Mouse (Mus musculus) c-Kit-positive CD71-negative TER-119-negative erythroid progenitor cells, embryonic 14.5 days (primary cell): Measurements from ENCODE around the gene Nkx2-3.

Source experiments
- DNase-seq: peaks from one replicate; pipeline ENCODE4 v3.0.0-alpha.2; 2013; ENCODE audit warnings: low read depth

Nkx2-3 gene

DNA sequence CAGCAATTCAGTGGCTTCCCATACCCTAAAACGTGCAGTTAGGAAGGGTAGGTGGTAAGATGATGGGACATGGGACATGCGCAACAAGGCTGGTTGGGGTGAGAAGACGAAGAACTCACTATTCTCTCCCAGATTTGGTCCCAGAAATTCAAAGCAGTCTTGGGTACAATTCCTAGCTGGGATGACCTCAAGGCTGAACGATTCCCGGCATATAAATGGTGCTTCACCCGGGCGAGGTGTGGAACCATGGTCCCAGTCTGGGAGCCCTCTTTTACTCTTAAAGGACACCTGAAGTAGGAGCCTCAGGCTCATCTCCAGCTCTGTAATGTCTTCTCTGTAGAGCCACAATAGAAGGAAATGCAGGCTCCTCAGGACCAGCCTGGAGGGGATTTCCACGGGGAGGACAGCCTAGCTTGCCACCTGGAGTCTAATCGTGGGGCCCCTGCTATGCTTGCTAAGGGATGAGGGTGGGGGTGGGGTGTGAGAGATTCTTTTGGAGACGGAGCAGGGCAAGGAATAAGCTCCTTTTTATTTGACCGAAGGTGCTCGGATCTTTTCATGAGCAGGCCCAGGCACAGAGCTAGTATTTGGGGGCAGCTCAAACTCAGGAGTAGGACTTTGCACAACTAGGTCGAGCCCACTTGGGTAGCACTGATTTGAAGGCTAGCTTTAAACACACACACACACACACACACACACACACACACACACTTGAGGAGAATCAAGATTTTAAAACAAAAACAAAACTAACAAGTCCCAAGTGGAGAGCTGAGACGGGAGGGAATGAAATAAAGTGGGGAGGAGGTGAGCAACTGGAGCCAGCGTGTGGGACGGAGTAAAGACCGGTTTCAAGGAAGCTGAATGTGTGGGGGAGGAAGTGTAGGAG is 6.2 kb upstream of the Nkx2-3 start:
- no peak for DNase-seq

DNA sequence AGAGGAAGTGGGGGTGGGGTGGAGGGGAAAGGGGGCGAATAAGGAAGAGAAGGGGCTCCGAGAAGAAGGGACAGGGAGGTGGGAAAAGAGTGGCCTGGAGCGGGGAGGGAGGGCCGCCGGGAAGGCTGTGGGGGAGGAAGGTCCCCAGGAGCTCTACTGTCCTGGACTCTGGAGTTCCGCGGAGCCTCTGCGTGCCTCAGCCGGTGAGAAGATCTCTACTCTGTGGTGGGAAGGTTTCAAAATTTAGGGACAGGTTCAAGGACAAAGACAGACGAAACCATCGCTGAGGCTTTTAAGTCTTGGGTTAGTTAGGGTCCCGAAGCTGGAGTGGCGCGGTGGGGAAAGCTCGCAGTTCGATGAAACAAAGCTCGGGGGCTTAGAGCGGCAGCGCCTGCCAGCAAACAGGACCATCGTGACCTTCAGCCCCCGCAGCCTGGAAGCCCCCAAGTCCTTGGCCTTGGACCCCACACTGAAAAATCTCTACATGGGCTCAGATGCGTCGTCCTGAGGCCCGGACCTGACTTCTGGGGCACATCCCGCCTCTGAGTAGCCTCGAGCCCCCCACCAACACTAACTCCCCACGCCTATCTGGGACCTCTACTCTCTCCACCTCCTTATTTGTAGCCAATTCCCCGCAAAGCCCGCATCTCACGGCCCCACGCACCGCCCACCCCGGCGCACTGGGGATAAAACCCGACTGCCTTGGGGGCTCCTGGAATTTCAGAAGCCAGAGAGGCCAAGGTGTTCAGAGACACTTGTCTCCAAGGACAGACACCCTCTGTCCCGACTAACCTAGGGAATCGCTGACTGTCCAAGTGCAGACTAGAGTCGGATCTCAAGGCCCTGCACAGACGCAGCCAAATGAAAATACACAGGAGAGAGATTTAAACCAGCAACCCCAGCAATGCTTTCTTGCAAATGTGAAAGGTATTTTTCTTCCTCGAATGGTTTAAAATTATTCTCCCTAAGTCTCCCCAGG is 5.3 kb upstream of the Nkx2-3 start:
- no peak for DNase-seq

DNA sequence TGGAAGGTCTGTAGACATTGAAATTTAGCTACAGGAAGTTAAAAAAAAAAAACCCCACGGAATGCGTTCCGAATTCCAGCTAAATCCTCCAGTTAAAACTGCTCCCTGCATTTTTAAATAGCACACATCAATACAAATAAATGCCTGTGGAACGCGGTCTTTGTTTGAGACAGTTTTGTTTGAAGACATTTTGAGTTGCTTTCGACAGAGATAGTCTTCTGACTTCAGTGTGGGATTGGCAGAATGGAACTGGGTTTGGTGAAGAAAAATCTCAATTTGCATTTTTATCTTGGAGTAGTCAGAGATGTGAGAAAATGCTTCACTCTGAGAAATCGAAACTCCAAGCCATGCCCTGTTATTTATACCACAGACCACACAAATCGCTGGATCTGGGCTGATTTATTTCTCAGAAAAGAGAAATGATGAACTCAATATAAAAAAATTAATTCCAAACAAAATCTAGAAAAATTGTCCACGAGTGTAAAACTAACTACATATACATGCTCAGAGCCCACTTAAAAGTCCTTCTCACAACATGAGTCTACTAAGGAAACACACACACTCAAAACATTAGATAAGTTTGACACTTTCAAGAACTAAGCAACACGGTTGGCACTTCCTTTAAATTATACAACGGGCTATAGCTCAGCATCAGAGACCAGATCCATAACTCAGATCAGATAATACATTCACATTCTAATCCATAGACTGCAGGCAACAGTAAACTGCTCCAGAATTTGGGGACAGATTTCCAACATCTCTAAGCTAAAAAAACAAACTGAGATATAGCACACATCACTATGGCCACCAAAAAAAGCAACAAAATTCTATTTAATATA is 4.1 kb upstream of the Nkx2-3 start:
- no peak for DNase-seq

DNA sequence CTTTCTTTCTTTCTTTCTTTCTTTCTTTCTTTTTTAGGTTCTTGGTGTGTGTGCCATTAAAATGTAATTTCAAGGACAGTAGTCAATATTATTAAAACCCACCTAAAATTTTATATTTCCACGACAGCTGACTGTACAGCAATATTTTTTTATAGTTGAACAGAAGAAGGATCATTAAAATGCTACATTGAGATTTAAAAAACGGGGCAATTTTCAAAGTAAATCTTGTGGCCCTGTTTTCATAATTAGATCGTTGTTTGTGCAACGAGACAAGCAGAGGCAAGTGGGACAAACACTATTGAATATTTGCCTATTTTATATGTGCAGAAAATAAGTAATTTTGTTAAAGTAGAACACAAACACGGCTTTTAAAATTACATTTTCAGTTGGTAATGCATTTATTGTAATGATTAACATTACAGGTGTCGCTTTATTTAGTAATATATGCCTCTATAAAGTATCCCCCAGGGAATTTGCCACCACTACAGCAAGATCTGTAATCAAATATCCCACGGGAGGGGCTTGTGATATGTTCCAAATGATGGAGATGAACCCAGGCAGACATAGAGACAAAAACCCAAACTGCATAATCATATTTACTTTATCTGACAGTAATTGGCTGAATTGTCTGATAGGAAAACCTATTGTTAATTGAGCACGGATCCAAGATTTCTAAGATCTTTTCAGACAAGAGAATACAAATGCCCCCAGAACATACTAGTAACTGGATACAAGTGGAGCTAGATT is 3.2 kb upstream of the Nkx2-3 start:
- DNase-seq = no peak

DNA sequence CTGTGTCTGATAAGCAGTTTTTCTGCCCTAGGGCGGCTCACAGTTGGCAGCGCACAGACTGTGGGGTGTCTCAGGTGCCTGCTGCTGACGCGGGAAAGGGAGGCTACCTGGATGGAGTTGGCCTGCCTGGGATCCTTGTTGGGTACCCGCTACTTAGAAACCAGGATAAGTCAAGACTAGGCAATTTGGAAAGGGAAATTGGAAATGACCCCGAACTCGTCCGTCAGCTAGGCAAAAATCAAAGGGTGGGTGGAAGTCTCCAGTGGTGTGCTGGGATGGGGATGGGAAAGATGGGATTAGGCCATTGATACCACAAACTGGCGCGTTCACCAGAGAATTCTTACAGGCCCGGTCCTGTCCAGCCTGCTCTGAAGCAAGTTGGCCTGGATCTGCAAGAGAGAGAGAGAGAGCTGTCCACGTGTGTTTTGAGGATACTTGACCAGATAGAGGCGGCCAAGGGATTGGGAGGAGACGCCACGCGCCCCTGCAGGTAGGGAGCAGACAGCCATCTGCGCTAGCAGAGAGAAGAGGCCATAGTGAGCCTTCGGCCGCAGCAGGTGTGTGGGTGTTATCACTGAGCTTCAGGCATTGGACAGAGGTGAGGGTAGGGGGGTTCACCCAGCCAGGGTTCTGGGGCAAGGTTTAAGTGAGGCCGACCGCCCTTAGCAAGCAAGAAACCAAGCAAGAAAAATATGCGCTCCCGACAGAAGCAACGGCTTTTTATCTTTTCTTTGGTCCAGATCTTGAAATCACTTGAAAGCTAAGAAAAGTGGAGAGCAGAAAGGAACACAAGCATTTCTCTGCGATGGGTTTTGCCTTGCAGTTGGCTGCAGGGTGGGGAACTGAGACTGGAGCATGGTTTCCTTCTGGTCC is 2.4 kb upstream of the Nkx2-3 start:
- no peak for DNase-seq

DNA sequence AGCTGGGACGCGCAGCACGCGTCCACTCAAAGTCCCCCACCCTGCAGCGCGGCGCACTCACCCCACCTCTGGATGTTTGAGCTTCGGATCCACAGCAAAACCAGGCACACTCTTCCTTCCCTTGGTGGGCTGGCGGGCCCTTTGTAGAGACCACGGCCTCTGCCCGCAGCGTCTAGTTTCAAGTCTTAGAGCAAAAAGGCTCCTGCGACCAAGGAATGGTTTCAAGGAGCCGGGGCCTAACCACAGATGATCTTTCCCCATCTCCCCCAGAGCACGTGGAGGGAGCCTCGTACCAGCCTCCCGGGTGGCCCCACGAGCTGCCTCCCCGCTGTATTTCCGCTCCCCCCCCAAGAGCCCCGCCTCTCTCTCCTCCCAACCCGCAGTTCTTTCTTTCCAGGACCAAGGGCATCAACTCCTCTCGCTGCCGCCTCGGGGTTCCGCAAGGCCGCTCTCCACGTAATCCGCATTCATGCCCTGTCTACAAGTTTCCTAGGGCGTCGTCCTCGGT is 1.7 kb upstream of the Nkx2-3 start:
- no peak for DNase-seq

DNA sequence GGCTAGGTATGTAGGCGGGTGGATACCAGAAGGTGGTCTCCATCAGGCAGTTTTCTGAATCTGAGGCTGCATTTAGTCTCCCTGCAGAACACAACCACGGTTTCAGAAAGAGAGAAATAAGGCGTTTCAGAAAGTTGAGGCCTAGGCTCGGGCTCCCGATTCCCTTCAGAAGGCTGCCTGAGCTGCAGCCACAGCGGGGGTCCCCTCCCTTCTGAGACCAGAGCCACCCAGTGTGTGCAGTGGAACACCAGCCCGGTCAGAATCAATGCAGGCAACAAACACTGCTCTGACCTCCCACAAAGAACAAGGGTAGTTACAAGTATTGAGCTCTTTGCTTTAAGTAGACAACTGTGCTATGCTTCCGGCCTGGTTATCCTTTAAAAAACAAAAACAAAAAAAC is 1.0 kb upstream of the Nkx2-3 start:
- no peak for DNase-seq

DNA sequence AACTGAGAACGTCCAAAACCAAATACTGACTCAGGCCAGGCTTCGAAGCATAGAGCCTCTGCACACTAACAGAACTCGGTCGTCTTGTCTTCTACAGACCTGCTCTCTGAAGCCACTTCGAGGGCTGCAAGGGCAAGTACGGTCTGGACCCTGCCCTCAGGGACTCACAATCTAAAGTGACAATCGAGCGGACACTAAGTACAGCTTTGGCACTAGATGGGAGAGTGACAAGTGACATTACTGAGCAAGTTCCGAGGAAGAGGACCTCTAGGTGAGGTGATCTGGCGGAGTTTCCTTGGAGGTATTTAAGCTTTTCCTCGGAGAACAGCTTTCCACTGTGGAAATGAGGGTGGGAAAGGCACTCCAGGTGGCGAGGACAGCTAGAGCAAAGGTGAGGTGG is 564 bp upstream of the Nkx2-3 start:
- DNase-seq = no peak

DNA sequence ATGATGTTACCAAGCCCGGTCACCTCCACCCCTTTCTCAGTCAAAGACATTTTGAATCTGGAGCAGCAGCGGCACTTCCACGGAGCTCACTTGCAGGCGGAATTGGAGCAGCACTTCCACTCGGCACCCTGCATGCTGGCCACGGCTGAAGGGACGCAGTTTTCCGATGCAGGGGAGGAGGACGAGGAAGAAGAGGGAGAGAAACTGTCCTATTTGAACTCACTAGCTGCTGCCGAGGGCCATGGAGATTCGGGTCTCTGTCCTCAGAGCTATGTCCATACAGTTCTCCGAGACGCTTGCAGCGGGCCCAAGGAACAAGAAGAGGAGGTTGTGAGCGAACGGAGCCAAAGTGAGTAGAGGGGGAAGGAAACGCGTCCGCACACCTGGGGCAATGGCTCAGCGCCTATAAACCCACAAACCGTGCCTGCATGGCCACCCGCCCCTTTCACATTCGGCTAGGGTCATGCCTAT is 411 bp downstream of the Nkx2-3 start:
- DNase-seq = no peak

DNA sequence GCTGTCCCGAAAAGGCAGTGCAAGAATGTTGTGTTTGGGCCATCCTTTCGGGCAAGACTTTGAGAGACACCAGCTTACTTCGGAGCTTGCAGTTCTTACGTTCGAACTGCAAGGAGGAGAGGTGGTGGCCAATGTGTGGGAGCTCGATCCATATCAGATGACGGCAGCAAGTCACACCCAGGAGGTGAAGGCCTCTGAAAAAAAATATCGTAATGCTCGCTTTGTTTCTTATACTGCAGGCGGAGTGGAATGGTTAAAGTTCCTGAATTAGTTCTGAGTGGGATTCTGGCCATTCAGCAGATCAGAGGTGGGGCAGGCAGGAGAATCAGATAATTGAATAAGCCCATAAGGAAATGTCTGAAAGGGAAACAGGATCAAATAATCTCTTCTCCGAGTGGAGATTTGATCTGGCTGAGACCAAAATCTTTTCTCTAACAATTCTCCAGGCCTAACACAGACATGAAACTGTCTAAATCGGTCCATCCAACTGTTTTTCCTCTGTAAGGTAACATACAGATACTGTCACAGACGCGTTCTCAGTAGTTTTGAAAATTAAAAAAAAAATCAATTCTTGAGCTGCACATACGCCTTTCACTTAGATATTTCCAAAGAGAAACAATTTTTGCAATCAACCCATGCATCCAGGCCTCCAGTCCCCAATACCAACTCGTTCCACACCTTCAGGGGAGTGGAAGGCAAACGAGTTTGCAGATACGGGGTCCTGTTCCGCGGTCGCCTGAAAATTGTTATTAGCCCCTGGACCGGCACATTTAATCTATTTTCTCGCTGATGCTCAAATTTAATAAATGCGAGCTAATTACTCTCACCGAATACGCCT is 1.4 kb downstream of the Nkx2-3 start:
- DNase-seq = no peak

DNA sequence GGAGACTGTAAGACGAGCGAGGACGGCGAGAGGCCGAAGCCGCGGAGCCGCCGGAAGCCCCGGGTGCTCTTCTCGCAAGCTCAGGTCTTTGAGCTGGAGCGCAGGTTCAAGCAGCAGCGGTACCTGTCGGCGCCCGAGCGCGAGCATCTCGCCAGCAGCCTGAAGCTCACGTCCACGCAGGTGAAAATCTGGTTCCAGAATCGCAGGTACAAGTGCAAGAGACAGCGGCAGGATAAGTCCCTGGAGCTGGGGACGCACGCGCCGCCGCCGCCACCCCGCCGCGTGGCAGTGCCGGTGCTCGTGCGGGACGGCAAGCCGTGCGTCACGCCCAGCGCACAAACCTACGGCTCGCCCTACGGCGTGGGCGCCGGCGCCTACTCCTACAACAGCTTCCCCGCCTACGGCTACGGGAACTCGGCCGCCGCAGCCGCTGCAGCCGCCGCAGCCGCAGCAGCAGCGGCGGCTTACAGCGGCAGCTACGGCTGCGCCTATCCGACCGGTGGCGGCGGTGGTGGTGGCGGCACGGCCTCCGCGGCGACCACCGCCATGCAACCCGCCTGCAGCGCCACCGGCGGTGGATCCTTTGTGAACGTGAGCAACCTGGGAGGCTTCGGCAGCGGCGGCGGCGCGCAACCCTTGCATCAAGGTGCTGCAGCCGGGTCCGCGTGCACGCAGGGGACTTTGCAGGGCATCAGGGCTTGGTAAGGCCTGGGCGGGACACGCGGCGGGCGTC is 2.4 kb downstream of the Nkx2-3 start:
- no peak for DNase-seq

DNA sequence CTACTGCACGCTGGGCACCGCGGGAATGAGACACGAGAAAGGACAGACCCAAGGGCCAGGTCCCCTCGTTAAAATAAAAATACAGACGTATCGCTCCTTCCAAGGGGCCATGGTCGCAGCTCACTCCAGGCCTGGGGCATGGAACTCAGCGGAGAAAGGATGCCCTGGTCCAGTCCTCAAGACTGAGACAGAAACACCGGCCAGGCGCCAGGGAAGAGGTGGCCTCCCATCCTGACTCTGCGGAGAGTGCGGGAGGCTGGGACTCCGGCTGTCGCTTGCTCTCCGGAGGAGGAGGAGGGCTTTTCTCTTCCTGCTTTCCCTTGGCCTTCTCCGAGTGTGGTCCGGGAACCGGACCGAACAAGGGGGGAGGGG is 2.9 kb downstream of the Nkx2-3 start:
- DNase-seq = no peak

DNA sequence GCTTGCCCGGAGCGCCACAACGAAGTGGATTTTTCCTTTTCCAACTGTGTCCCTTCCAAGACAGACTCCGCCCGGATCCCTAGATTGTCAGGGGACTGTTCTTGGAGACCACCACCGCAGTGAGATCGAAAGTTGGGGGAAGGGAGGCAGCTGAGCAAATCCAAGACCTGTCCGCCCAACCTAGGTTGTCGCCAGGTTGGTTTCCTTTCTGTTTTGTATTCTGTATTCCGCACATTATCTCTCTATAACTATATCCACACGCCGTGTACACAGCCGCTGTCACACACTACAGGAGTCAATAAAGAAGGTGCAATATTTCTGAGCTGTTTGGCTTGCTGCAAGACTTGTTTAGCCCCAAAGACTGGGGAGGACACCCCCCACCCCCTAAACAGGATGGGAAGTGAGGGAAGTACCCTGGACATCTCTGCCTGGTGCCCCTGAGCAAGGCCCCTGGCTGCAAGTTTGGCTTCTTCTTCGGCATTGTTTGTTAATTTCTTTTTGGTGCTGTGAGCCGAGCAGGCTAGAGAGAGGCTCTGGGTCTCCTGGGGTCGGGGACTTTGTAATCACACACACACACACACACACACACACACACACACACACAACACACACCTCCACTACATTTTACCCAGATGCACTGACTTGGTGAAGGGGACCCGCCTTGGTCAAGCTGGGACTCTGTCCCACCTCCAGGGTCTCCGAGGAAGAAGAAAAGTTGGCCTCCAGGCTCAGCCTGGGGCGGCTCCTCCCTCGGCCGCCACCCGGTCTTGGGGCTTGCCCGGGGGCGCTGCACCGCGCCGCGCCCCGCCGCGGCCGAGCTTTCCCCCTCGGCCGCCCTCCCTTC is 3.7 kb downstream of the Nkx2-3 start:
- no peak for DNase-seq

DNA sequence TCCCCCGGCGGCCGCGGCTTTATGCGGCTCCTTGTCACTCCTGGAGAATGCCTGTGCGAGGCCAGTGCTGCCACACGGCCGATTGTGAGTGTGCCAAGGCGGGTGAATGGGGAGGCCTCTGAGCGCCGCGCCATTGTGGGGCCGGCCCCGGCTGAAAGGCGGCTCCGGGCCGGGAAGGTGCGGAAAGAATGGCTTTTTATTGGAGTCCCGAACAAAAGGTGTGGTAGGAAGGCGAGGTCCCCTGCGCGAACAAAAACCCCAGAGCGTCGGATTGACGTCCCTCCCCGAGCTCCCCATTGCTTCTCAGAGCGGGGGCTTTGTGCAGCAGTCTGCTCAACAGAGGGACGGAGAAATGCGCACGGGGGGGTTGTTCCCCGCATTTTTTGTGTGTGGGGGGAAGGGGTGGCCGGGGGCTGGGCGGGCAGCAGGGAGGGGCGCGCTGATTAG is 4.3 kb downstream of the Nkx2-3 start:
- no peak for DNase-seq

DNA sequence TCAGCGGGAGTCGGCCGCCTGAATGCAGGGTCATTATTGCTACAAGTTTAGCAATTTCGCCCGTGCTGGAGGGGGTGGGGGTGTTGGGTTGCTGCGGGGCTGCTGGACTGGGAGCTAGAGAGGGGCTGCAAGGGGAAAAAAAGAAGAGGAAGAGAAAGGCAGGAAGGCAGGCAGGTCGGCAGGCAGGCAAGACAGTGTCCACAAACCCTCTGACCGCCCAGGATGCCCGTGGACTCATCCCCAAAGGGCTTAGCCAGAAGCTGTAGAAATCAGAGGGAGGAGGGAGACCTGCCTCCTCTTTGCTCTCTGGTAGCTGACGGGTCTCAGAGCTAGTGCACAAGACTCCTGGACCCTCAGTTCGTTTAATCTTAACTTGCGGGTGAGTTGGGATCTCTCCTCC is 4.8 kb downstream of the Nkx2-3 start:
- no peak for DNase-seq

DNA sequence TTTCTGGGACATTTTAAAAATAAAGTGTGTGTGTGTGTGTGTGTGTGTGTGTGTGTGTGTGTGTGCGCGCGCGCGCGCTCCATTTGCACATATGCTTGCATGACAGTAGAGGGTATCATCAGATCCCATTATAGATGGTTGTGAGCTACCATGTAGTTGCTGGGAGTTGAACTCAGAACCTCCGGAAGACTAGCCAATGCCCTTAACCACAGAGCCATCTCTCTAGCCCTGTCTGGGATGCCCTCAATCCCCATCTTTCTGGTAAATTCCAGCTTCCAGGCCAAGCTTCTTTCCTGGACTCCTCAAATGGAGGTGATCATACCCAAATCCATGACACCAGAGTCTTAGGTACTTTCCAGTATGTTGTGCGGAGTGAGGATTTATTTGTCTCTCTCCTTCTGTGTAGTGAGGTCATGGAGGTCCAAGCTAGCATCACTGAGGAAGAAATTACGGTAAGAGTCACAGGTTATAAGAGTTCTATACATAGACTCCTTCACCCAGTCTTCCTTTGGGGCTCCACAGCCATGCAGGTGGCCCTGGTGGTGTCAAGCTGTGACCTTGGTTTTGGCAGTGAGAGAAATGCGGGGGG is 5.7 kb downstream of the Nkx2-3 start:
- DNase-seq = no peak

DNA sequence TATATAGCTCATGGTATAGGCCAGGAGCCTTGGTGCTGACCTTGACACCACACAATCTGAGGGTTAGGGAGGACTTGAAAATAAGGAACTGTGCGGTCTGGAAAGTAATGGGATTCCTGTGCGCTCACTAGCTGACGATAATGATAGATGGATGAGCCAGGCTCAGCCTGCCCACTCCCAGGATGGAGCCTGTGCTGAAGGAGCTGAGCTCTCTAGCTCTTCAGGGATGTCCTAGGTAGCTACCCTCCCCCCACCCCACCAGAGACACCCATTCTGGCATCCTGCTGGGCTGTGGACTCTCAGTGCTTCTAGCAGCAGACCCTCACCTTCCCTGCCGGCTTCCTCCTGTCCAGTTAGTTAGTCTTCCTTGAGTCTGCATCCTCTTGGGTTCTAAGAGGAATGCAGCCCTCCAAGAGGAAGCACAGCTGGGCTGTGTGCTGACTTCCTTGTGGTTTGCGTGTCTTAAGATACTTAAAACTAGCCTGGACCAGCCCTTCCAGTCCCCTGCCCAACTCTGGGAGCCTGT is 6.4 kb downstream of the Nkx2-3 start:
- no peak for DNase-seq
